Mouse (Mus musculus): ENCODE results near the gene Mbd5. TPM values are rescaled to one million over a fixed set of nuclear protein-coding genes. Genes with fewer than 3 reads are reported as not detected.

Gene Mbd5
- total RNA-seq, 2 experiments from 2014 or later = 23.7 to 26.1 TPM

Other genes with a start within 250 kb of the Mbd5 start
- 10 to 100 TPM; 13.5 to 19.1 TPM for gene Acvr2a, start 135.4 kb upstream of the Mbd5 start, total RNA-seq (2021)
- 10 to 100 TPM; 21.7 to 22.2 TPM for gene Orc4, start 769 bp downstream of the Mbd5 start, total RNA-seq (2021)